Mouse (Mus musculus) hindbrain, embryonic 13.5 days (tissue): ENCODE results near the gene Nek6. TPM values are rescaled to one million over a fixed set of nuclear protein-coding genes. Genes with fewer than 3 reads are reported as not detected.

ENCODE experiments used
- ATAC-seq: fragments of 200-750 bp; cut with Nextera tagmentation; 2 replicates; pipeline ENCODE4 v1.8.0; 2017; ENCODE audit warnings: moderate TSS enrichment; ENCODE audit not compliant: low FRiP score
- H3K27ac ChIP-seq: fragments of 300-500 bp; sonication (generic); 2 replicates; pipeline ENCODE4 v1.5.1; 2015; ENCODE audit warnings: inconsistent platforms, mild to moderate bottlenecking, moderate library complexity
- H3K27me3 ChIP-seq: fragments of 300-500 bp; sonication (generic); 2 replicates; pipeline ENCODE4 v1.6.1; 2015; ENCODE audit warnings: mild to moderate bottlenecking, inconsistent platforms
- H3K36me3 ChIP-seq: fragments of 300-500 bp; sonication (generic); 2 replicates; pipeline ENCODE4 v1.6.1; 2015; ENCODE audit warnings: mild to moderate bottlenecking, inconsistent platforms
- H3K4me1 ChIP-seq: fragments of 300-500 bp; sonication (generic); replicated peaks from 2 replicates; pipeline ENCODE4 v1.6.1; 2015; ENCODE audit warnings: inconsistent platforms
- H3K4me2 ChIP-seq: fragments of 300-500 bp; sonication (generic); 2 replicates; pipeline ENCODE4 v1.6.1; 2015; ENCODE audit warnings: inconsistent platforms, mild to moderate bottlenecking, moderate library complexity
- H3K4me3 ChIP-seq: fragments of 300-500 bp; sonication (generic); 2 replicates; pipeline ENCODE4 v1.5.1; 2015; ENCODE audit warnings: mild to moderate bottlenecking, inconsistent platforms
- H3K9ac ChIP-seq: fragments of 300-500 bp; sonication (generic); 2 replicates; pipeline ENCODE4 v1.6.1; 2015; ENCODE audit warnings: mild to moderate bottlenecking, inconsistent platforms
- H3K9me3 ChIP-seq: fragments of 300-500 bp; sonication (generic); 2 replicates; pipeline ENCODE4 v1.6.1; 2016; ENCODE audit warnings: inconsistent platforms
- WGBS: fragments of 180-500 bp; shearing (Covaris S2); methylation state at CpG from one replicate; pipeline ENCODE4 v1.1.7; 2015; 5-methylcytosine and 5-hydroxymethylcytosine counted together
- microRNA-seq: library from miRNA; unstranded; fragments of <30 nt; microRNA quantifications from one replicate; pipeline ENCODE4, GENCODE M21; 2016
- polyA plus RNA-seq: library from polyadenylated mRNA; unstranded; fragments of >200 nt; fragmentation: Nextera tagmentation; extraction: Ambion mirVana; gene quantifications from 2 replicates; pipeline ENCODE4 v1.2.1, GENCODE M21; 2015

The Nek6 gene
- polyA plus RNA-seq, 1 experiment from 2014 or later = 57.3 TPM

DNA sequence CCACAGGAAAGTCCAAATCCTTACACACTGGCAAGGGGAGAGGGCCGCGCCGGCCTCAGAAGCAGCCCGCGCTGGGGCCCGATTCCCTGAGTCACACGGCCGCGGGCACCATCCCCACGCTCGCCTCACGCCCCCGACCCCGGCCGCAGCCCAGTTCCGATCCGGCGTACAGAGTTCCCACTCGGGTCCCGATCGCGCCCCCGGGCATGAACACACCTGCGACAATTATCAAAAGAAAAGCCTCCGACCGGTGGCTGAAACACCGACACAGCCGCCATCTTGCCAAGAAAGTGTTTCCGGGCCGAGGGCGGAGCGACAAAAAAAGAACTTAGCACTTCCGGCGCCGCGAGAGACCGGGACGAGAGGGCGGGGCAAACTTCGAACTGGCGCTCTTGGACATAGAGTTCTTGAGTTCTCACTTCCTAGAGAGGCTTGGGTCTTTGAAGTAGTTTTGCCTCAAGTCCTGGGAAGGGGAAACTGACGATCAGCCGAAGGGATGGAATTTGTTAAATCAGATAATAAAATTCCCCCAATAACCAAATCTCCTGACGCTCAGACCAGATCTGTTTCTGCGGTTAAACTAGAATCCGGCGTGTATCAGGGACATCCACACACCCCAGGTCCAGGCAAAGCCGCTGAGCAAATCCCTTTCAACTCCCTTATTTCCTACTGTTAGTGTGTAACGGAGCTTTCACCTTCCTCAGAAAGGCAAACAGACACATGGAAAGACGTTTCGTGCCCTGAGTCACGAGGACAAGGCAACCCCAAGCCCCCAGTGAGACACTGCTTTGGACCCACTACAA, 132.4 kb downstream of the Nek6 start, which contains the start of gene Psmb7:
Gene Psmb7, minus strand, starts transcription at position 463 of the 803 bp plus-strand sequence.
- Histone ChIP-seq H3K27me3 (no peaks in the 10 kb centered on the region), H3K36me3 (peaks cover 31% of the 10 kb centered on the region), H3K9ac (peak within 1 kb of the TSS; percentile 87), H3K9me3 (no peaks in the 10 kb centered on the region), H3K4me2 (peak within 1 kb of the TSS; percentile 98), H3K4me1 (peaks cover 31% of the 10 kb centered on the region), H3K27ac (peak within 1 kb of the TSS; percentile 83), H3K4me3 (peak within 1 kb of the TSS; percentile 91)
- peak; percentile 79 for ATAC-seq
- WGBS = 3% methylated on average over 52 of the region's 52 CpGs

Small RNA genes lying within 50 kb of the gene (microRNA-seq; reads per million reads assigned to microRNA genes)
- not detected for gene Gm27634

Other genes with a start within 250 kb of the Nek6 start
- 14.4 and 15.5 TPM in 2 replicates for gene Dennd1a, start 224.3 kb upstream of the Nek6 start, polyA plus RNA-seq
- 22.1 and 23.6 TPM in 2 replicates for gene Lhx2, start 172.4 kb upstream of the Nek6 start, polyA plus RNA-seq
- 314 and 317 TPM in 2 replicates for gene Psmb7, start 132.4 kb downstream of the Nek6 start, polyA plus RNA-seq
- gene Nr5a1, start 202.9 kb downstream of the Nek6 start, polyA plus RNA-seq = 0.09 TPM in 1 of 2 replicates, not detected in the other